Mouse (Mus musculus) fat pad, adult 2 months (tissue): ENCODE results near the gene Slc6a15.

Experiments
- DNase-seq: peaks from one replicate; pipeline ENCODE4 v3.0.0-alpha.2; 2011; ENCODE audit warnings: low read depth, low spot score; ENCODE audit errors: extremely low read depth

Gene Slc6a15

GRCm38 (mm10) chr10:103367371-103368295 is at the start of gene Slc6a15:
Gene Slc6a15, plus strand, starts transcription at chr10:103367783.
- no peak for DNase-seq

DNA sequence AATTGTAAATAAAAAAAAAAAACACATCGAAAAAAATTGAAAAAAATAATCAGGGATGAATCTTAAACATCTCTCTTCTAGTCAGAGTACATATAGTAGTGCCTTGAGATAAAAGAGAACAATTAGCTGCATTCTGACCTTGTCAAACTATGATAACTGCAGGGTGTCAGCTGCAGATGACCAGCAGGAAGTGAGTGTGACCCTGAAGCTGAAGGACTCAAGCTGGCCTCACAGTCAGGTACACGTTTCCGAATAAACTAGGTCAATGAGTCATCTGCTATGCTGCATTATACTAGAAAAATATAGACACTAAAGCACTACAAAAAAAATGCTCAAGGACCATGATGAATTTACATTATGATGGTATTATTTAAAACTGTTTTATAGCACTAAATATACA is 45.6 kb upstream of the Slc6a15 start:
- DNase-seq: no peak

- no peak for DNase-seq
Observed at GRCm38 (mm10) chr10:103323386-103323785, 44.2 kb upstream of the Slc6a15 start.

DNA sequence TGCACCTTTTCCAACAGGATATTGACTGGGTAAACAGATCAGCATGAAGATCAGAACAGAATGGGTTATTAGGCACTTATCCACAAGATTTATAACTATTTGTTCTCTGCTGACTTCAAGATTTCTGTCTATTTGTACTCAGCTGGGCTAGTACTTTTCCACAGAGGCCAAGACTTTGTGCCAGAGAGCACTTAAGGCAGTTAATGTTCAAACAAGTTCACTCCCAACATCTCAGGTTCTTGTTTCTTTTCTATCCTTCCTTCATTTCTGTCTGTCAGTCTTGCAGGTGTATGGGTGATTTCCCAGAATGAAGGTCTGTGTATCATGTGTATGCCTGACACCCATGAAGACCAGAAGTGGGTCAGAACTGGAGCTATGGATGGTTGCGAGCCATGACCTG is 33.3 kb upstream of the Slc6a15 start:
- DNase-seq: no peak

DNA sequence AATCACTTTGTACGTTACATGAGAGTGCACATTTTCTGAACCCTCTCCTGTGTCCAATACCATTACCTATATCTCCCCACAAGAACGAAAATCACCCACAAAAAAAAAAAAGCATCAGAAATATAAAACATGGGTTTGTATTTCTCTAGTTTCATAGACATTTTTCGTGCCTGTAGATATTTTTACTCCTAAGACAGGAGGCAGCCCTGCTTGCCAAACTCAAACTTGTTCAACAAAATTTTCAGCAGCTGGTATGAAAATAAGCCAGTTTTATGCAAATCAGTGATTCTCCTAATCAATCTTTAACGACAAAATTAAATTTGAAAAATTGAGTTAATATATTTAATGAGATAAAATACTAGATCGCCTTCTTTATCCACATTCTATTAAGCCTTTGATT is 27.7 kb upstream of the Slc6a15 start:
- DNase-seq: no peak

DNA sequence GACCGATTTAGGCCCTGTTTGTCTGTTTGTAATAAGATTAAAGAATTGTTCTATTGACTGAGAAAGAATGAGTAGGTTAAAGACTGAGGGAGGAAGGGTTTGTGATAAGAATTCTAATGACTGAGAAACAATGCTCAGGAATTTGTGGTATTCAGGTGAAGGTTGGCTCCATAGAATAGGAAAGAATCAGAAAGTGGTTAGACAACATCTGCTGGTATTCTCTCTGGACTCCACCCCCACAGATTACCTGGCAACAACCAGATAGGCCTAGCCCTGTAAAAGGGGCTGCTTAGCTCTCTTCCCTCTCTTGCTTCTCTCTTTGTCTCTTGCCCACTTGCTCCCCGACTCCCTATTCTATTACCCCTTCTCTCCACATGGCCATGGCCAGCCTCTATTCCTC is 20.8 kb upstream of the Slc6a15 start:
- DNase-seq: no peak

- DNase-seq: no peak
Observed at GRCm38 (mm10) chr10:103368296-103369080, 905 bp downstream of the Slc6a15 start.

- DNase-seq: no peak
Observed at GRCm38 (mm10) chr10:103369081-103369420, 1.5 kb downstream of the Slc6a15 start.

DNA sequence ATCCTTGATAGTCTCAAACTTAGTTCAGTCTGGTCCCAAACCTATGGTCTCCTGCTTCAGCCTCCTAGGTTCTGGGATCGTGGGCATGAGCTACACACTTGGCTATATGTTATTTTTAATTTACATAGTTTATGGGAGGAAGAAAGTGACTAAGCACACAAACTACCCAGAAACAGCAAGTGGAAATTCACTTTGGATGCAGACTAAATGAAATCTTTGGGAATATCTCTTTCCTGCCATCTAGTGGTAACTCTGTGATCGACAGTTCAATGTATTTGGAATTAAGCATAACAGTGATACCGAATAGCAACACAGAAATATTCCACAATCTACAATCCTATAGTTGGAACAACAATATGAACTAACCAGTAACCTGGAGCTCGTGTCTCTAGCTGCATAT is 34.6 kb downstream of the Slc6a15 start:
- DNase-seq: no peak

DNA sequence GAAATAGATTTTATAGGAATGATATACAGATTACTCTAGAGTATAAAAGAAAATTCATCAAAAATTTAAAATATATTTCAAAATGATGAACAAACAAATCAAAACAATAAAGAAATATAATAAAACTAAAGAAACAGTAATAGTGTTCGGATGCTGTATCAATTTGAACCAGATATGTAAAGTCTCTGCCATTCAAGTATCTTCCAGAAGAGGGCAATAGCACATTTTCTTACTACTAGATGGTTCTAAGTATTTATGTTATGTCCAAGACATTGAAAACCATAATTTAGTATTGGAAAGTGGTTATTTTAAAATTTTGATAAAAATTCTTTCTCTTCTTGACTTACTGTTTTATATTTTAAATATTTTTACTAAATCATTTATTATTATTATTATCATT is 60.1 kb downstream of the Slc6a15 start:
- no peak for DNase-seq

DNA sequence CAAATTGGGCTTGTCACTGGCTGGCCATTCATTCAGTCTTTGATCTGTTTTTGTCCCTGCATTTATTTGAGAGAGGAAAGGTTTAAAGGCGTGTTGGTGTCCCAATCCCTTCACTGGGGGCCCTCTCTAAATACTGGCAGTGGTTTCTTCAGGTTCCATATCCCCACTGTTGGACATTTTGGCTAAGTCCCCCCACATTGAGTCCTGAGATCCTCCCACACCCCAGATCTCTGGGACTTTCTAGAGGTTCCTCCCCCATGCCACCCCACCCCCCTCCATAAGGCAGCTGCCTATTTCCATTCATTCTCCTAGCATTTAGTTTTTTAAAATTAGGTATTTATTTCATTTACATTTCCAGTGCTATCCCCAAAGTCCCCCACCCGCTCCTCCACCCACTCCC is 75.0 kb downstream of the Slc6a15 start:
- no peak for DNase-seq

GRCm38 (mm10) chr10:103443070-103443469 is 75.5 kb downstream of the Slc6a15 start:
- DNase-seq: no peak

DNA sequence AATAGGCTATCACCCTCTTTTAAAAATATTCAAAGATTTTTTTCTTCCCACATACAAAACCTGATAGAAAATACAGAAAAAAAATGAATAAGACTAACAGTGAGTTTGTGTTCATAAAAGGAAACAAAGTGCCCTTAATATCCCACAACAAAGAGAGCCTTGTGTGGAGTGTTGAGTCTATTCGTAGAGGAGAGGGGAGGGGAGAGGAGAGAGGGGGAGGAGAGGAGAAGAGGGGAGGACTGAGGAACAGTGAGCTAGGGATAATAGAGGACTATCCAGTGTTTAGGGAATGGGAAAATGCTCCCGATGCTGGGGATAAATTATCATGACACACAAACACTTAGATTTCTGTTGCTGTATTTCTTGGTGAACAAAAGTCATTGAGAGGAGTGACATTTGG is 80.8 kb downstream of the Slc6a15 start:
- no peak for DNase-seq

DNA sequence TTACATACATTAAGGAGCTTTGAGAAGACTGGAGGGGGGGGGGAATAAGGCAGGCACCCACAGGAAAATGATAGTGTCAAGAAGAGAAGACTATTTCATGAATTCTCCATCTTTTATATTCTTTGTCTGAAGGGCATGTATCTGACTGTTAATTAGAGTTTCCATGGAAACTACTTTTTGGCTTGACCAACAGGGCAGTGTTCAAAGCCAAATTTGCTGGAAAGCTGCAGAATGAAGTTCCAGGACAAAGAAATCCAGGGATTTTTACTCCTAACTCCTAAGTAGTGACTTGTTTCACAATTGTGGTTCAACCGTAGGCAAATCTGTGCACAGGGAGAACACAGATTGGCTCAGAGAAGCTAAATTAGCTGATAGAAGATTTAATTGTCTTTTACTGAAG is 90.3 kb downstream of the Slc6a15 start:
- DNase-seq: no peak
